Mouse (Mus musculus) R1 (cell line): ENCODE measurements around the gene Cep131.

Experiments used
- DNase-seq: peaks from one replicate; pipeline ENCODE4 v3.0.0-alpha.2; 2018; ENCODE audit warnings: low read depth, low spot score

The Cep131 gene

GRCm38 (mm10) chr11:120028319-120029092, 58.1 kb downstream of the Cep131 start:
- DNase-seq, result no peak

GRCm38 (mm10) chr11:120026941-120027340, 59.7 kb downstream of the Cep131 start:
- no peak for DNase-seq

- peak; percentile 45 for DNase-seq
Observed at GRCm38 (mm10) chr11:120022841-120023240, 63.8 kb downstream of the Cep131 start.

- DNase-seq, result no peak
Observed at GRCm38 (mm10) chr11:120022216-120022615, 64.4 kb downstream of the Cep131 start.

- no peak for DNase-seq
Observed at GRCm38 (mm10) chr11:120021367-120021766, 65.3 kb downstream of the Cep131 start.

DNA sequence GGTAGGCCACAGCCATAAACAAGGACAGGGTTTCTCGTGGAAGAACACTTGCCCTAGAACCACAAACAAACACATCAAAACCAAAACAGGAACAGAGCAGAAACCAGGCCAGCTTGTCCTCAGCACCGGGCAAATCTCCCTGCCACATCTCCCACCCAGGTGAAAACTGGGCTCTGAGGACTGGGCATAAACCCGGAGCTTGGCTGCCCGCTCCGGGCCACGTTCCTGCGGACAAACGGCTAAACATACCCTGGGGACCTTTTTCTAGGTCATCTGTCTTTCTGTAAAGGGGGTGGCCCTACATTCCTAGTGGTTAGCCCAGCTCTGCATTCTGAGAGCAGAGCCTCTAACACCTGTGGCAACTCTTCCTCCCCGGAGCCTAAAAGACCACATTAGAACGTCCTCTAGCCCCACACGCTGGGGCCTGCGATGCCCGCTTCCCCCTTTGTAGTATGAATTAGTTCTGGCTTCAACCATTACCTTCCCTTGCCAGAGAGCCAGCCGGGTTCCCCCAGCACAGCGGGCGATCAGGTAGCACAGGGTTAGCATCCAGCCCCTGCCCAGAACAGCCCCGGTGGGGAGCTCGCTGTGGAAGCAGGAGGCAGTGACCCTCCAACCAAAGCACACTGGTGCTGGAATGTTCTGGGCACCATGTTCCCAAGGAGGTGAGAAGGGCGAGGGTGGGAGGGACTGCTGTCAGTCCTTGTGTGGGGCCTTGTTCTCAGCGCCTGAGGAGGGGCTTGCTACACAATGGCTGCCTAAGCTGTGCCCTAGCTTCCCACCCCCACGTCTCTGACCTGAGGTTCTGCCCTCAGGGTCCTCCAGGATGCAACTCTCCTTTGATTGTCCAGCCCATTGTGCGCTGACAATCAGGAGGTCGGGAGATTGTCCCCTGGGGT, 66.8 kb downstream of the Cep131 start:
- DNase-seq, result no peak

GRCm38 (mm10) chr11:120017011-120017410, 69.6 kb downstream of the Cep131 start:
- DNase-seq, result no peak

DNA sequence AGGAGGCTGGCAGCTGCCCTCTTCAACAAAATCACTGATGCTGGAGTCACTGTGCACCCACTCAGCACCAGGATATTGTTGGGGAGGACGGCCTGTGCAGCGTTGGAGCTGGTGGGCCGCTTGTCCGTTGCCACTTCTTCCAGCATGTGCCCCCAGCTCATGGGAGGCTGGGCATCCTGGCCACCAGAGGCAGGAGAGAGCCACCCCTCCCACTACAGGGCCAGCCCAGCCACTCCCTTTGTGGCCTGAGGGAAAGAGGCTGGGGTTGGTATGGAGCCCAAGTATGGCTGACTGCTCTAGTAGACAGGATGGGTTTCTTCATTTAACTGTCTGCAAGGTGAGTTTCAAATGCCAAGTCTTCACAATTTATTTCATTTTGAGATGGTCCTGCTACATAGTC, 71.9 kb downstream of the Cep131 start:
- no peak for DNase-seq
